Mouse (Mus musculus): ENCODE results near the gene Fam234b.

DNA sequence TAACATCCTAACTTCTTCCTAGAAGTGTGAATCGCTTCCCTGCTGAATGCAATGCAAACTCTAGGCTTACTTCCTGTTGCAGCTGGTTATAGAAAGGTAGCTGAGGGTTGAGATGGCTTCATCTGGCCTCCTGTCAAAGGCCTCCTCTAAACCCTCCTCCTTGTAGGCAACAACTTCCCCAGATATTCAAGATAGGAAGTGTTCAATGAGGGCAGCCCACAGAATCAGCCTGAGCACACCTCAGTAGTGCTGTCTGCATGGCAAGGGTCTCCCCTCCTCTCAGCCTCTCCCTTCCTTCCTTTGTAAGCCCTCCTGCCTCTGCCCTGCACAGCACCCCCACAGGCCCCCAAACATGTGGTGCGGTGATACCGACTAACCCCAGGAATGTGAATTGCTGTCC lies 38.0 kb downstream of the Fam234b start:
- TF ChIP-seq CTCF (IDR thresholded peaks at IDR 0.05) (no peak), EP300 (IDR thresholded peaks at IDR 0.05) (no peak)

Data from lung, postnatal 0 days (tissue).